Mouse (Mus musculus): ENCODE data around the gene Kif5a. TPM values are rescaled to one million over a fixed set of nuclear protein-coding genes. Genes with fewer than 3 reads are reported as not detected.

Gene Kif5a
- total and polyA plus RNA-seq, 3 experiments, result 0.14 to 2.1 TPM; not detected in 1

DNA sequence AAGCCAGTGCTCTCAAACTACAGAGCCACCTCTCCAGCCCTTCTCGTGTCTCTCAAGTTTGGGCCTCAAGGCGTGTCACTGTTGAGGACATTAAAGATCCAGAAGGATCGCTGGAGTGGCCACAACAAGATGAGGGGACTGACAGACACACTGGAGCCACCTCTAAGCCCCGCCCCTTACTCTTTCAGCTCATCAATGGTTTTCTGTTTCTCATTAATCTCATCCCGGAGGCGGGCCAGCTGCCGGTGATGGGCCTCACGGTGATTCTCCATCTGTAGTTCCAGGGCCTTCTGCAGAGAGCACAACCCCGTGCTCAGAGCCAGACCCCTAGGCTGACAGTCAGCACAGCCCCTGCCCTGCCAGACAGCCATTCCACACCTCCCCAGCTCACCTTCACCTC, 26.6 kb downstream of the Kif5a start:
- no peaks in the 10 kb centered on the region for H3K36me3 ChIP-seq (replicated peaks in 1 of 2; ENCODE audit: control insufficient read depth in 1 of 2, insufficient read depth in 1 of 2, low read length in 1 of 2)
- no peak for DNase-seq (ENCODE audit: extremely low read depth)
- H3K27me3 ChIP-seq (replicated peaks), result peaks cover 72% of the 10 kb centered on the region
- no peaks in the 10 kb centered on the region for H3K9me3 ChIP-seq (replicated peaks; ENCODE audit: low read length)
- H3K4me2 ChIP-seq (ENCODE audit: insufficient read depth, low read depth, poor library complexity, severe bottlenecking), result no peak overlapping the region
- peaks cover 14 to 36% of the 10 kb centered on the region in 2 experiments for H3K4me1 ChIP-seq (ENCODE audit: control insufficient read depth in 1 of 2, insufficient read depth in 2 of 2)
- in situ Hi-C loops (cut with MboI; ENCODE audit: low pct_ligation_motif_present, low pct_unique_long_range_greater_than_20kb, low sequenced_read_pairs), result loop anchor here (5.0 kb wide), 1 partner anchor 39 kb away; the partner anchor contains the start of gene Dtx3
- no peak overlapping the region for H3K4me3 ChIP-seq (replicated peaks in 1 of 3; ENCODE audit: low read depth in 2 of 3, low read length in 2 of 3, poor library complexity in 1 of 3)
- no peak overlapping the region for H3K27ac ChIP-seq (ENCODE audit: insufficient read depth, low read depth)
- no peak overlapping the region for H3K9ac ChIP-seq (ENCODE audit: insufficient read depth, low read depth)
- dilution Hi-C loops (cut with MboI; ENCODE audit: extremely low pct_ligation_motif_present, extremely low pct_unique_long_range_greater_than_20kb, low sequenced_read_pairs), result no loop called here
- TF ChIP-seq ZMIZ1 (IDR thresholded peaks at IDR 0.05; ENCODE audit: low read depth, low read length) (no peak), NRF1 (IDR thresholded peaks at IDR 0.05; ENCODE audit: low read depth, low read length) (no peak), RCOR1 (conservative IDR thresholded peaks at IDR 0.05; ENCODE audit: low read depth, low read length) (no peak), ZKSCAN1 (IDR thresholded peaks at IDR 0.05; ENCODE audit: borderline replicate concordance, low read depth, low read length) (no peak), MAX (IDR thresholded peaks at IDR 0.05; ENCODE audit: low read length) (no peak), ELF1 (IDR thresholded peaks at IDR 0.05; ENCODE audit: low read depth, low read length) (no peak), HCFC1 (IDR thresholded peaks at IDR 0.05; ENCODE audit: low read depth, low read length) (no peak), EP300 (IDR thresholded peaks at IDR 0.05; ENCODE audit: low read length) (no peak), NELFE (IDR thresholded peaks at IDR 0.05; ENCODE audit: low read depth, low read length) (no peak), MEF2A (IDR thresholded peaks at IDR 0.05; ENCODE audit: borderline replicate concordance, low read depth, low read length) (no peak), BHLHE40 (IDR thresholded peaks at IDR 0.05; ENCODE audit: low read depth, low read length) (no peak), RAD21 (IDR thresholded peaks at IDR 0.05; ENCODE audit: low read depth, low read length) (no peak), TCF12 (IDR thresholded peaks at IDR 0.05; ENCODE audit: low read depth, low read length) (no peak), MXI1 (IDR thresholded peaks at IDR 0.05; ENCODE audit: low read depth, low read length) (no peak), ZC3H11A (IDR thresholded peaks at IDR 0.05; ENCODE audit: low read depth, low read length) (no peak), PAX5 (IDR thresholded peaks at IDR 0.05; ENCODE audit: low read length) (no peak), GABPA (IDR thresholded peaks at IDR 0.05; ENCODE audit: insufficient replicate concordance, low read depth, low read length) (no peak), ETS1 (conservative IDR thresholded peaks at IDR 0.05; ENCODE audit: low read depth, low read length) (no peak), MYC (IDR thresholded peaks at IDR 0.05; ENCODE audit: low read depth, low read length) (no peak), SMC3 (IDR thresholded peaks at IDR 0.05; ENCODE audit: low read depth, low read length) (no peak)
- H3K79me2 ChIP-seq (replicated peaks; ENCODE audit: control insufficient read depth, extremely low read depth, insufficient read depth, poor library complexity, severe bottlenecking), result no peaks in the 10 kb centered on the region

GRCm38 (mm10) chr10:127233141-127233540, 30.0 kb downstream of the Kif5a start:
- DNase-seq (ENCODE audit: extremely low read depth), result peak; percentile 18
- no peak overlapping the region for H3K4me3 ChIP-seq (replicated peaks in 1 of 3; ENCODE audit: low read depth in 2 of 3, low read length in 2 of 3, poor library complexity in 1 of 3)

More at GRCm38 (mm10) chr10:127233141-127233540, 30.0 kb downstream of the Kif5a start:
- TF ChIP-seq TCF12 (IDR thresholded peaks at IDR 0.05; ENCODE audit: low read depth, low read length) (no peak), BHLHE40 (IDR thresholded peaks at IDR 0.05; ENCODE audit: low read depth, low read length) (no peak), MAX (IDR thresholded peaks at IDR 0.05; ENCODE audit: low read length) (no peak), E2F4 (IDR thresholded peaks at IDR 0.05; ENCODE audit: insufficient replicate concordance, low read depth, low read length) (no peak), HCFC1 (IDR thresholded peaks at IDR 0.05; ENCODE audit: low read depth, low read length) (peak; percentile 58), CTCF (conservative IDR thresholded peaks at IDR 0.05 in 1 of 2, IDR thresholded peaks at IDR 0.05 in 1 of 2; ENCODE audit: low read depth in 2 of 2, low read length in 2 of 2) (peak; percentile 50 to 66)
- dilution Hi-C loops (cut with MboI; ENCODE audit: extremely low pct_ligation_motif_present, extremely low pct_unique_long_range_greater_than_20kb, low sequenced_read_pairs) (no loop called here), in situ Hi-C loops (cut with MboI; ENCODE audit: low pct_ligation_motif_present, low pct_unique_long_range_greater_than_20kb, low sequenced_read_pairs) (no loop called here)
- H3K27ac ChIP-seq (ENCODE audit: insufficient read depth, low read depth), result no peak overlapping the region
- no peaks in the 10 kb centered on the region for H3K9me3 ChIP-seq (replicated peaks; ENCODE audit: low read length)
- no peaks in the 10 kb centered on the region for H3K36me3 ChIP-seq (replicated peaks in 1 of 2; ENCODE audit: control insufficient read depth in 1 of 2, insufficient read depth in 1 of 2, low read length in 1 of 2)
- no peak overlapping the region for H3K9ac ChIP-seq (ENCODE audit: insufficient read depth, low read depth)
- no peaks in the 10 kb centered on the region for H3K79me2 ChIP-seq (replicated peaks; ENCODE audit: control insufficient read depth, extremely low read depth, insufficient read depth, poor library complexity, severe bottlenecking)
- H3K4me2 ChIP-seq (ENCODE audit: insufficient read depth, low read depth, poor library complexity, severe bottlenecking), result no peak overlapping the region
- peaks cover 60% of the 10 kb centered on the region for H3K27me3 ChIP-seq (replicated peaks)
- H3K4me1 ChIP-seq (ENCODE audit: control insufficient read depth in 1 of 2, insufficient read depth in 2 of 2), result peaks cover 1 to 30% of the 10 kb centered on the region in 2 experiments
